Mouse (Mus musculus) cortical plate, adult 2 months (tissue): ENCODE data around the gene Rgl2.
"Not testable (repeated sequence)": the region's sequence is repeated elsewhere in the genome, so short reads cannot be mapped to it uniquely, and the experiment has no call there.

ENCODE experiments used
- CTCF ChIP-seq: fragments of 200-500 bp; IDR thresholded peaks from 2 replicates; pipeline ENCODE4 v1.5.1; 2011; ENCODE audit warnings: mild to moderate bottlenecking, control low read depth, low read length; ENCODE audit not compliant: insufficient read depth; ENCODE audit errors: extremely low read depth
- POLR2A ChIP-seq: fragments of 200-500 bp; IDR thresholded peaks from 2 replicates; pipeline ENCODE4 v1.6.1; 2011; ENCODE audit warnings: mild to moderate bottlenecking, low read length, control low read depth; ENCODE audit not compliant: insufficient read depth; ENCODE audit errors: extremely low read depth

GRCm38 (mm10) chr17:33887802-33888201, 41.5 kb upstream of the Rgl2 start:
- TF ChIP-seq CTCF, POLR2A: not testable (repeated sequence)
